Mouse (Mus musculus): ENCODE results near the gene Efnb2. TPM values are rescaled to one million over a fixed set of nuclear protein-coding genes. Genes with fewer than 3 reads are reported as not detected.

The Efnb2 gene
- total and polyA plus RNA-seq, 3 experiments = 16.8 to 24.1 (median 22.2) TPM

GRCm38 (mm10) chr8:8658426-8659224 is 2.4 kb downstream of the Efnb2 start:
- peaks cover 6% of the 10 kb centered on the region; the same call in 1 of the 2 replicates for H3K36me3 ChIP-seq (ENCODE audit: control insufficient read depth, insufficient read depth, low read length)
- peak; percentile 82 for TF ChIP-seq CTCF (IDR thresholded peaks at IDR 0.05)
- TF ChIP-seq EP300 (IDR thresholded peaks at IDR 0.05; ENCODE audit: insufficient read depth, low read depth, low read length) = peak; percentile 61; the same call in 1 of the 2 replicates
- TF ChIP-seq POLR2A (IDR thresholded peaks at IDR 0.05; ENCODE audit: insufficient read depth, low read depth, low read length) = no peak
- DNase-seq = peak; percentile 84 to 86
- peak overlapping the region; percentile 50 for H3K9ac ChIP-seq (ENCODE audit: low read depth, low read length)
- WGBS = 16% methylated on average over 19 of the region's 19 CpGs
- H3K4me1 ChIP-seq (ENCODE audit: control insufficient read depth, insufficient read depth, low read length) = peaks cover 2% of the 10 kb centered on the region; the same call in 1 of the 2 replicates
- intact Hi-C loops (cut with DNase I) = loop anchor here (5.0 kb wide), 4 partner anchors 56 to 431 kb away; no protein-coding TSS in a partner anchor
- H3K27me3 ChIP-seq (ENCODE audit: control insufficient read depth, insufficient read depth, low read length) = no peaks in the 10 kb centered on the region
- H3K27ac ChIP-seq = peak overlapping the region; percentile 87
- peak overlapping the region; percentile 88 for H3K4me3 ChIP-seq
- 0 out of 2 replicates have a peak, but pooled peaks cover 2% of the 10 kb centered on the region for H3K79me2 ChIP-seq (replicated peaks; ENCODE audit: control insufficient read depth, insufficient read depth, low read length)

GRCm38 (mm10) chr8:8657692-8658355 is 3.2 kb downstream of the Efnb2 start:
- TF ChIP-seq EP300 (IDR thresholded peaks at IDR 0.05; ENCODE audit: insufficient read depth, low read depth, low read length) (no peak), POLR2A (IDR thresholded peaks at IDR 0.05; ENCODE audit: insufficient read depth, low read depth, low read length) (no peak), CTCF (IDR thresholded peaks at IDR 0.05) (no peak)
- no peaks in the 10 kb centered on the region for H3K27me3 ChIP-seq (ENCODE audit: control insufficient read depth, insufficient read depth, low read length)
- H3K4me1 ChIP-seq (ENCODE audit: control insufficient read depth, insufficient read depth, low read length) = peaks cover 3% of the 10 kb centered on the region; the same call in 1 of the 2 replicates
- peak overlapping the region; percentile 50 for H3K9ac ChIP-seq (ENCODE audit: low read depth, low read length)
- H3K4me3 ChIP-seq = peak overlapping the region; percentile 88
- intact Hi-C loops (cut with DNase I) = loop anchor here (5.0 kb wide), 4 partner anchors 56 to 431 kb away; no protein-coding TSS in a partner anchor
- H3K36me3 ChIP-seq (ENCODE audit: control insufficient read depth, insufficient read depth, low read length) = peaks cover 6% of the 10 kb centered on the region
- peak overlapping the region; percentile 45 for H3K27ac ChIP-seq
- no peak for DNase-seq
- H3K79me2 ChIP-seq (replicated peaks; ENCODE audit: control insufficient read depth, insufficient read depth, low read length) = peaks cover 2% of the 10 kb centered on the region; the same call in 1 of the 2 replicates
- WGBS = 54% methylated on average over 5 of the region's 5 CpGs

- Histone ChIP-seq H3K27ac (peak overlapping the region; percentile 45), H3K27me3 (ENCODE audit: control insufficient read depth, insufficient read depth, low read length) (no peaks in the 10 kb centered on the region), H3K36me3 (ENCODE audit: control insufficient read depth, insufficient read depth, low read length) (peaks cover 6% of the 10 kb centered on the region), H3K79me2 (replicated peaks; ENCODE audit: control insufficient read depth, insufficient read depth, low read length) (peaks cover 5% of the 10 kb centered on the region), H3K4me3 (peak overlapping the region; percentile 13), H3K4me1 (ENCODE audit: control insufficient read depth, insufficient read depth, low read length) (peaks cover 5% of the 10 kb centered on the region; the same call in 1 of the 2 replicates), H3K9ac (ENCODE audit: low read depth, low read length) (peak overlapping the region; percentile 40; the same call in 1 of the 2 replicates)
- intact Hi-C loops (cut with DNase I) = loop anchor here (5.0 kb wide), 4 partner anchors 55 to 430 kb away; no protein-coding TSS in a partner anchor
- peak in 1 of 2 experiments; percentile 14 for DNase-seq
- WGBS = 41% methylated on average over 14 of the region's 14 CpGs
- TF ChIP-seq CTCF (IDR thresholded peaks at IDR 0.05) (no peak), EP300 (IDR thresholded peaks at IDR 0.05; ENCODE audit: insufficient read depth, low read depth, low read length) (no peak), POLR2A (IDR thresholded peaks at IDR 0.05; ENCODE audit: insufficient read depth, low read depth, low read length) (no peak)
Observed at GRCm38 (mm10) chr8:8656578-8657441, 4.2 kb downstream of the Efnb2 start.

GRCm38 (mm10) chr8:8655346-8656340 is 5.4 kb downstream of the Efnb2 start:
- H3K79me2 ChIP-seq (replicated peaks; ENCODE audit: control insufficient read depth, insufficient read depth, low read length) = peaks cover 7% of the 10 kb centered on the region
- no peak overlapping the region; the same call in 1 of the 2 replicates for H3K27ac ChIP-seq
- DNase-seq = no peak
- peaks cover 7% of the 10 kb centered on the region for H3K4me1 ChIP-seq (ENCODE audit: control insufficient read depth, insufficient read depth, low read length)
- intact Hi-C loops (cut with DNase I) = loop anchor here (5.0 kb wide), 4 partner anchors 53 to 428 kb away; no protein-coding TSS in a partner anchor
- peak overlapping the region; percentile 32 for H3K4me3 ChIP-seq
- H3K36me3 ChIP-seq (ENCODE audit: control insufficient read depth, insufficient read depth, low read length) = peaks cover 8% of the 10 kb centered on the region
- H3K9ac ChIP-seq (ENCODE audit: low read depth, low read length) = peak overlapping the region; percentile 18; the same call in 1 of the 2 replicates
- WGBS = 54% methylated on average over 24 of the region's 24 CpGs
- TF ChIP-seq EP300 (IDR thresholded peaks at IDR 0.05; ENCODE audit: insufficient read depth, low read depth, low read length) = no peak
- TF ChIP-seq POLR2A (IDR thresholded peaks at IDR 0.05; ENCODE audit: insufficient read depth, low read depth, low read length) = no peak
- TF ChIP-seq CTCF (IDR thresholded peaks at IDR 0.05) = no peak
- no peaks in the 10 kb centered on the region for H3K27me3 ChIP-seq (ENCODE audit: control insufficient read depth, insufficient read depth, low read length)

Measured in heart, adult 2 months (tissue).